Mouse (Mus musculus): ENCODE measurements at regions not wholly inside any gene's neighbourhood (a gene's known extent, or its start where the extent isn't known, plus 50 kb on each side); places are given as distances from the start of the nearest gene placed in this dataset.

DNA sequence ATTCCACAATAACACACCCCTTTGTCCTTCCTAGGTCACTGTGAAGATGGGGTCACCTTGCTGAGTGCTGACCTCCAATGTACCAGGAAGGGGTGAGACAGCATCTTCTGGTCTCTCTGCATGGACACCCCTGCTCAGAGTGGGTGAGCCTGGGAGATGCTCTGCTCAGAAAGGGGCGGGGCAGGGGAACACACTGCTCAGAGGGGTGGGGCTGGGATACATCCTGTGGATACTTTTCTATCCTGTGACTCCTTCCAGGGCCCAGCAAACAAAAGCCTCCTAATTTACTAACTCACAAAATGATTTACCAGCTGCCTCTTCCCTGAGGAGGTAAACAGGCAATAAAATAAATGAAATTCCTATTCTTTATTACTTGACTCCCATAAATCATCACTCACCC lies 157.0 kb downstream of the Ktn1 start:
- TF ChIP-seq CTCF (IDR thresholded peaks at IDR 0.05; ENCODE audit: control insufficient read depth, insufficient read depth, low read length) (no peak), POLR2A (IDR thresholded peaks at IDR 0.05; ENCODE audit: borderline replicate concordance, control insufficient read depth, low read depth, low read length) (no peak)

Data from bone marrow, adult 2 months (tissue).